ENCODE assay signal across 8 mouse cellular contexts in genomic region chr12:3890753-3891751, GRCm38 (mm10).
DNase-seq lines count a peak whose midpoint lies in the region; ATAC-seq lines count a peak whose summit lies in the region.

No protein-coding gene starts in this region.

- peak overlapping the region; percentile 70 for H3K4me3 ChIP-seq in heart, embryonic 10.5 days
- peak overlapping the region; percentile 58 for H3K4me3 ChIP-seq in embryonic facial prominence, embryonic 11.5 days (ENCODE audit: low read depth, low read length)
- H3K4me3 ChIP-seq in hindbrain, embryonic 11.5 days (ENCODE audit: low read depth, low read length) = peak overlapping the region; percentile 52
- H3K4me3 ChIP-seq in liver, embryonic 13.5 days (replicated peaks) = peak overlapping the region; percentile 66

- peak overlapping the region; percentile 86 for H3K9ac ChIP-seq in embryonic facial prominence, embryonic 11.5 days (replicated peaks; ENCODE audit: low read length)
- peak overlapping the region; percentile 65 for H3K9ac ChIP-seq in hindbrain, embryonic 11.5 days (ENCODE audit: low read depth, low read length)
- H3K9ac ChIP-seq in liver, embryonic 13.5 days = peak overlapping the region; percentile 72

- no peaks in the 10 kb centered on the region for H3K27me3 ChIP-seq in heart, embryonic 10.5 days (ENCODE audit: insufficient read depth, poor library complexity, severe bottlenecking)
- no peaks in the 10 kb centered on the region for H3K27me3 ChIP-seq in embryonic facial prominence, embryonic 11.5 days (ENCODE audit: control insufficient read depth, insufficient read depth, low read length)
- no peaks in the 10 kb centered on the region for H3K27me3 ChIP-seq in hindbrain, embryonic 11.5 days (ENCODE audit: control insufficient read depth, insufficient read depth, low read length)
- no peaks in the 10 kb centered on the region for H3K27me3 ChIP-seq in liver, embryonic 13.5 days

- DNase-seq in heart, embryonic 10.5 days (ENCODE audit: low spot score) = peak; percentile 90
- no peak for DNase-seq in heart, adult 9 months (ENCODE audit: low spot score in 2 of 2)
- peak; percentile 94 for DNase-seq in embryonic facial prominence, embryonic 11.5 days (ENCODE audit: low spot score)
- DNase-seq in hindbrain, embryonic 11.5 days (ENCODE audit: low spot score) = peak; percentile 93
- DNase-seq in liver, embryonic 13.5 days = peak; percentile 30
- peak; percentile 77 for DNase-seq in naive thymus-derived CD4-positive, alpha-beta T cell, adult 2 months (ENCODE audit: low read depth)
- peak; percentile 63 to 69 for DNase-seq in thymus, postnatal 10 days (ENCODE audit: low spot score in 2 of 2)
- DNase-seq in MN1 (ENCODE audit: low spot score) = no peak

- H3K27ac ChIP-seq in heart, embryonic 10.5 days = peak overlapping the region; percentile 96
- H3K27ac ChIP-seq in embryonic facial prominence, embryonic 11.5 days (replicated peaks; ENCODE audit: low read depth, low read length) = peak overlapping the region; percentile 87
- peak overlapping the region; percentile 85 for H3K27ac ChIP-seq in hindbrain, embryonic 11.5 days (ENCODE audit: low read depth, low read length)
- peak overlapping the region; percentile 83 for H3K27ac ChIP-seq in liver, embryonic 13.5 days

- H3K4me2 ChIP-seq in embryonic facial prominence, embryonic 11.5 days (ENCODE audit: low read depth, low read length) = peak overlapping the region; percentile 83
- H3K4me2 ChIP-seq in hindbrain, embryonic 11.5 days (replicated peaks; ENCODE audit: low read depth, low read length) = peak overlapping the region; percentile 83
- H3K4me2 ChIP-seq in liver, embryonic 13.5 days = peak overlapping the region; percentile 94

- 4% methylated on average over 40 of the region's 45 CpGs for WGBS in heart, embryonic 10.5 days
- 3% methylated on average over 39 of the region's 45 CpGs for WGBS in embryonic facial prominence, embryonic 11.5 days
- 2% methylated on average over 31 of the region's 45 CpGs for WGBS in hindbrain, embryonic 11.5 days
- WGBS in liver, embryonic 13.5 days (ENCODE audit: insufficient replicate concordance) = 3% methylated on average over 40 of the region's 45 CpGs

- no peaks in the 10 kb centered on the region; the same call in 1 of the 2 replicates for H3K9me3 ChIP-seq in heart, embryonic 10.5 days
- no peaks in the 10 kb centered on the region for H3K9me3 ChIP-seq in embryonic facial prominence, embryonic 11.5 days (replicated peaks; ENCODE audit: control insufficient read depth, low read length)
- no peaks in the 10 kb centered on the region for H3K9me3 ChIP-seq in hindbrain, embryonic 11.5 days (ENCODE audit: control insufficient read depth, low read length)
- no peaks in the 10 kb centered on the region for H3K9me3 ChIP-seq in liver, embryonic 13.5 days (replicated peaks)

- H3K4me1 ChIP-seq in heart, embryonic 10.5 days = peaks cover 91% of the 10 kb centered on the region
- peaks cover 16% of the 10 kb centered on the region for H3K4me1 ChIP-seq in embryonic facial prominence, embryonic 11.5 days (ENCODE audit: control insufficient read depth, insufficient read depth, low read length)
- H3K4me1 ChIP-seq in hindbrain, embryonic 11.5 days (replicated peaks; ENCODE audit: control insufficient read depth, insufficient read depth, low read length) = peaks cover 17% of the 10 kb centered on the region
- peaks cover 86% of the 10 kb centered on the region for H3K4me1 ChIP-seq in liver, embryonic 13.5 days (replicated peaks)

- peak; percentile 80 for ATAC-seq in embryonic facial prominence, embryonic 11.5 days (replicated peaks; ENCODE audit: insufficient number of reproducible peaks, low FRiP score, low TSS enrichment, low read depth)
- ATAC-seq in hindbrain, embryonic 11.5 days (ENCODE audit: low FRiP score) = peak; percentile 86
- ATAC-seq in liver, embryonic 13.5 days (ENCODE audit: low read depth) = peak; percentile 40

- peaks cover 24% of the 10 kb centered on the region for H3K36me3 ChIP-seq in heart, embryonic 10.5 days
- H3K36me3 ChIP-seq in embryonic facial prominence, embryonic 11.5 days (replicated peaks; ENCODE audit: control insufficient read depth, insufficient read depth, low read depth, low read length) = peaks cover under 1% of the 10 kb centered on the region
- 0 out of 2 replicates have a peak, but pooled peaks cover 2% of the 10 kb centered on the region for H3K36me3 ChIP-seq in hindbrain, embryonic 11.5 days (ENCODE audit: control insufficient read depth, insufficient read depth, low read length)
- H3K36me3 ChIP-seq in liver, embryonic 13.5 days = peaks cover 9% of the 10 kb centered on the region

Comparison
In these comparisons a context has a peak if more than half of its experiments do, and no peak if none do; other contexts are left out.
1. DNase-seq: peak in heart, embryonic 10.5 days (single experiment), embryonic facial prominence, embryonic 11.5 days (single experiment), hindbrain, embryonic 11.5 days (single experiment), liver, embryonic 13.5 days (single experiment), naive thymus-derived CD4-positive, alpha-beta T cell, adult 2 months (single experiment) and thymus, postnatal 10 days (2 of 2); none in heart, adult 9 months (0 of 2) and MN1 (single experiment).
2. Peak in every context shown above with its lines, with median percentiles within 50 percentile points of each other: H3K27ac ChIP-seq, H3K4me3 ChIP-seq, ATAC-seq, H3K4me2 ChIP-seq and H3K9ac ChIP-seq.